Mouse (Mus musculus) cerebral cortex, adult 2 months (tissue): ENCODE data around the gene Snd1.

Experiments
- WGBS: fragments of 180-500 bp; shearing (Covaris S2); methylation state at CpG from one replicate; pipeline ENCODE4 v1.1.7; 2018; 5-methylcytosine and 5-hydroxymethylcytosine counted together

Snd1 gene

DNA sequence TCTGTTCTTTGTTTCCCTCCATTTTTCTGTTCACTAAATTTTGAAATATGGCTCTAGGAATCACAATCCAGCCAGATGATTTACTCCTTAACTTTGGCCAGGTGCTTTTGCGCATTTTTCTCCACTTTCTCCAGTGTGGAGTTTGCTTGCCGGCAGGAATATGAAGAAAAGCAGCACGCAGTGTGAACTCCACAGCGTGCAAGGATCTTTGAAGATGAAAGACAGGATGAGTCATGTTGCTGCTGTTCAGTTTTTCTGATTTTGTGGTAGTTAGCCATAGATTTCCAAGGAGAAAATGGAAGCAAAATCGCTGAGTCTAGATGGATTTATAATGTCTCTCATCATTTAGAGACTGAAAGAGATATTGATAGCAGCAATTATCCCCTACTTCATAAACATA, 165.1 kb downstream of the Snd1 start:
- 56% methylated on average over 5 of the region's 5 CpGs for WGBS

DNA sequence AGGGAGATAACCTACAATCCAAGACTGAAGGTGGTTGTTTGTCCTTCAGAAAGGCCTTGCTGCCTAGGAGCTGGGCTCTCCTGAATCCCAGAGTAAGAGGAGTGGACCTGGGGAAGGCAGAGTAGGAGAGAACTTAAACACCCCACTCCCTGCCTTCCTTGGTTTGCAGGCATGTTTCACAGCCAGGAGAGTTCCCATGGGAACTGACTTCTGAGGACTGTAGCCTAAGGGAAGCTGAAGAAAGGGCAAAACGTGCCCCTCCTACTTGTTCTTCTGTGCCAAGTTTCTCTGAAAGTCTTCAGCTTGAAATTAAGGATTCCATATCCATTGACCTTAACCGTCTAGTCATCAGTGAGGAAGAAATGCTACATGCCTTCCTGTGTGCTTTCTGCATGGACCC, 168.0 kb downstream of the Snd1 start:
- 38% methylated on average over 2 of the region's 2 CpGs for WGBS

DNA sequence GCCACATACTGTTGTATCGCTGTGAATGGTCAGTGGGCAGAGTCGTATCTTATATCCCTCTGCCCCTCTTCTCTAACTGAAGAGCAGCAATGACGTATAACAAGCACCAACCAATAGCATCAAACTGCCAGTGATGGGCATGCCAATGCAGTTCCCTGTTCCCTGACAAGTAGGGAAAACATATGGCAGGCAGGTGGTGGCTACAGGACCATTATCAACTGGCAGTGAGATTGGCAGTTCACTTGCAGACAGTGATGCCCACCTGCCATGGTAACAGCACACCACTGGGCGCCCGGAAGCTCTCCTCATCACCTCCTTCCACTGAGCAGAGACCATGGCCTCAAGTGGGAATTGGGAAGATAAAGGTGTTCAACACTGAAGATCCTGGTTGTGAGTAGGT, 181.6 kb downstream of the Snd1 start:
- WGBS, result 93% methylated on average over 5 of the region's 5 CpGs

DNA sequence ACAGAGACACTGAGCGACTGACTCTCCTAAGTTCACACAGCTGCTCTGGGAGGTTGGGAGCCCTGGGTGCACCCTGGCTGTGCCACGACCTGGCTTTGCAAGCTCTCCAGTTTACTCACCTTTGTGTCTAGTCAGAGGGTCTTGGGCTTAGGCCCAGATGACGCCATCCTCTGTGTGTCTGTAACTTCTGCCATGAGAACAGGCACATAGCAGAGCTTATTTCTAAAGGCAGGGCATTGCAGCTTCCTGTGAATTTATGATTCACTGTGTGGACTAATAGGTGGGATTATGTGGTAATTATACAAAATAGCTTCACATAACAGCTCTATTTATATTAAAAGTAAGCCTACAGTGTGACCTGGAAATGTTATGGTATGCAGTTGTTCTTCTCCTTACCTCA, 188.1 kb downstream of the Snd1 start:
- 80% methylated on average over 3 of the region's 3 CpGs for WGBS

DNA sequence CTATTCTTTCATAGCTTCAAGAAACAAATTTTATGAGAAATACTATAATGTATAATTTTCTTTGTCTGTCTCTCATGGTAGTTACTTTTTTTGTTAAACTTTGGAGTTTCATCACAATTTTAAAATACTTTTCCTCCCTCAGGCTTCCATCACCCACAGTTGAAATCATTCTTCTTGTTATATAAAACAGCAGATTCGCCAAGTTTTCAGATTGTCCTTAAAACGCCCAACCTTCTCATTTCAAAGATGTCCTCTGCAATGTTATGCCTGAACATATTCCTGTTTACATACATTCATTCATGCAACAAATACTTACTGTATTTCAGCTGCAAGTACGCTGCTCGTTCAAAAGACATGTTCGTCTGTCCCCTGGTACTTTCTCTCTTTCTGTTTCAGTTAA, 188.7 kb downstream of the Snd1 start:
- WGBS, result 58% methylated on average over 5 of the region's 5 CpGs

DNA sequence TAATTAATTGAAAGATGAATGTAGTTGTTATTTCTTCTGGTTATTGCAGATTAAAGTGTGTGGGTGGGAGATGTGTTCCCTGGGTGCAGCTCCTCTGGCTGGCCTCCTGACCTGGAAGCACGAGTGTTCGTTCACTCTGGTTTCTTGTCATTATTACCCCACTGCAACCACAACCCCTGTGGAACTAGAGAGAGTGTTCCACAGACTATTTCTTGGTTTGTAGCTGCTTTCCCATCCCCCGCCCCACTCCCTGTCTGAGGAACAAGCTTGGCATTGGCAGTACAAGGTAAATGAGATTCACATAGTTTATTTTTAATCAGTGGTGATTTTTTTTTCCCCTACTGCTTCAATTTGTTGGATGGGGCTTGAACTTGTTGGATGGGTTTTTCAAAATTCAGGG, 189.8 kb downstream of the Snd1 start:
- WGBS, result 86% methylated on average over 3 of the region's 3 CpGs

DNA sequence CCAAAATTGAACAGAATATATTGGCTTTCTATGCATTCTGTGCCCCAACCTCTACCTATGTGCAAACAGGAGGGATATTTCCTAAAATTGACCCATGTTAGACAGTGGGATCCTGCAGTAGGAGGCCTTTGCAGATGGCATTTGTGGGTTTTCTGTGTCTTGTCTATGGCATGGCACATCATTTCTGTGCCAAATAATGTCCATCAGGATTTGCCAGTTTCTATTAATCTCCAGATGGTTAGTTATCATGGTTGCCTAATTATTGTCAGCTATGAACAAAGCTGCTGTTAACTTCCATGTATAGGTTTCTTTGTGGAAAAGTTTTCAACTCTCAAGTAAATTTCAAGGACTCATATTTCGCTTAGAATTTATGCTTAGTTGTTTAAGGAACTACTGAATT, 192.6 kb downstream of the Snd1 start:
- WGBS, result 92% methylated on average over 1 of the region's 1 CpGs

DNA sequence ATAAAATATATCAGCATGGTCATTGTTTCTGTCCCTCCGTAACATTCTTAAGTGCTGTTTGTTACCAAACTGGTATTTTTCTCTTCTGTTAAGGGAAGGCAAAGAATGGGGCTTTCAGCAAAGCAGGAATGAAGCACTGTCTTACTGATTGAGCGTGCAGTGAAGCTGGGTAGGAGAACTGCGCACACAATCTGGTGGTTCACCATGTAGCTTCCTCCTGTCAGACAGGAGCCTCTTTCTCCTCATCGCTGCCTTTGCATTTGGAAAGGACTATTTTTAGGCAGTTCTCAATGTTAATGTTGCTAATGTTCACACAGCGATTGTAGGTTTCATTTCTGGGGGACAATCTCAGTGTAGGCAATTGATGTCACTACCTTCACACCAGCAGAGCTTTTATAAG, 194.3 kb downstream of the Snd1 start:
- 53% methylated on average over 5 of the region's 5 CpGs for WGBS

DNA sequence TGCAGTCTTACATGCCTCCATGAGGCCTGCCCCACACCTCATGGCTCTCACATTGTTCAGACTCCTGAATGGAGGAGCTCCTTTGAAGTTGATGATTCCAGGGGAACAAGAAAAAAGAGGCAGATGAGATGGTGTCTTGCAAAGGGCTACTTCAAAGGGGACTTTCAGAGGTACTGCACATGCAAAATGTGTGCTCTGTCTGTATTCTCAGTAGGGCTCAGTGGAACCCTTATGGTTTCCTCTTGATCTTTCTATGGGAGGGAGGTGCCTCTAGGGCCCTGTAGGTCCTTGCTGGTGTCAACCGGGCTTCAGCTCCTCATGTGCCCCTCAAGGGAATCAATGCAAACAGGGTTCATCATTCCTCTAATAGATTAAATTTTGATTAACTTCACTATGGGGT, 197.4 kb downstream of the Snd1 start:
- 90% methylated on average over 1 of the region's 1 CpGs for WGBS

DNA sequence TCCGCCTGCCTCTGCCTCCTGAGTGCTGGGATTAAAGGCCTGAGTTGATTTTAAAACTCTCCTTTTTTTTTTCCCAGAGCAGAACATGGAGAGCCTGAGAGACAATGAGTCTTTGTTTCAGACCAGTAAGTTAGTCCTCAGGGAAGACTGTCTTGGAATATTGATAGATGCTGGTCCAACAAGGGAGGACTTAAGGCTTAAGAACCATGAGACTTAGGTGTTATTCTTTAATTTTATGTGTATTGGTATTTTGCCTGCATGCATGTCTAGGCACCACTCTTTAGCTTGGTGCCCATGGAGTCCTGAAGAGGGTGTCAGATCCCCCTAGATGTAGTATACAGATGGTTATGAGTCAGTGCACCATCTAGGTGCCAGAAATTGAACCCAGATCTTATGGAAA, 199.7 kb downstream of the Snd1 start:
- 96% methylated on average over 1 of the region's 1 CpGs for WGBS

DNA sequence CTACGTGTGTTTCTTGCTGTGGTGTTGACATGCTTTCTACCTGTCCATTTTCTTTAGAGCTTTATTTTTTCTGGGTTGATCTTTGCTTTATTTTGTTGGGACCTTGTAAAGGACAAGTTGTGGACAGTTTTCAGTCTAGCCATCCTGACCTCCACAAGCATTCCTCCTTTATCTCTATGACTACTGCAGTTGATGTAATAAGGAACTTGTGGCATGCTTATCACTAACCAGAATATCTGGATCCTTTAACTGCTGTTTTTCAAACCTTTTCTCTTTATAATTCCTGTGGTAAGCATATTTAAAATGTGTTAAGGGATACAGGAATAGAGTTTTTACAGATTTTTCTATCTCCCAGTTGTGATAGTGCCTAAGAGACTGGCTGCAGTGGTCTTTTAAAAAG, 204.0 kb downstream of the Snd1 start:
- 79% methylated on average over 1 of the region's 1 CpGs for WGBS

DNA sequence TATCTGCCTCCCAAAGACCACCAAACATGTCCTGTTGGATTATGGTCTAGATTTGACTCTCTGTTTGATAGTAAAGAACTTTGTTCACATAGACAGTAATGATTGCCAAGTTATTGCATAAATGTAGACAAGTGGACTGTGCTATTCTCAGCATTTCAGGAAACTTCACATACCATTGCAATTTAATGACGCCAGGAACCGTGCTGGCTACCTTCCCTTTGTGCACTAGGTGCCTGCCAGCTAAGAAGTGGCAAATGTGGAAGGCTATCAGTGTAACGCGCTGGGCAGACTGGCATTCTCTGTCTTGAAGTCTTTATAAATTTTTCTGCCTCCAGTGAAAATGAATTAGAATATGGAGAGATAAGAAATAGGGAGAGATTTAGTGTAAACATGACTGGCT, 205.6 kb downstream of the Snd1 start:
- WGBS, result 80% methylated on average over 4 of the region's 4 CpGs

DNA sequence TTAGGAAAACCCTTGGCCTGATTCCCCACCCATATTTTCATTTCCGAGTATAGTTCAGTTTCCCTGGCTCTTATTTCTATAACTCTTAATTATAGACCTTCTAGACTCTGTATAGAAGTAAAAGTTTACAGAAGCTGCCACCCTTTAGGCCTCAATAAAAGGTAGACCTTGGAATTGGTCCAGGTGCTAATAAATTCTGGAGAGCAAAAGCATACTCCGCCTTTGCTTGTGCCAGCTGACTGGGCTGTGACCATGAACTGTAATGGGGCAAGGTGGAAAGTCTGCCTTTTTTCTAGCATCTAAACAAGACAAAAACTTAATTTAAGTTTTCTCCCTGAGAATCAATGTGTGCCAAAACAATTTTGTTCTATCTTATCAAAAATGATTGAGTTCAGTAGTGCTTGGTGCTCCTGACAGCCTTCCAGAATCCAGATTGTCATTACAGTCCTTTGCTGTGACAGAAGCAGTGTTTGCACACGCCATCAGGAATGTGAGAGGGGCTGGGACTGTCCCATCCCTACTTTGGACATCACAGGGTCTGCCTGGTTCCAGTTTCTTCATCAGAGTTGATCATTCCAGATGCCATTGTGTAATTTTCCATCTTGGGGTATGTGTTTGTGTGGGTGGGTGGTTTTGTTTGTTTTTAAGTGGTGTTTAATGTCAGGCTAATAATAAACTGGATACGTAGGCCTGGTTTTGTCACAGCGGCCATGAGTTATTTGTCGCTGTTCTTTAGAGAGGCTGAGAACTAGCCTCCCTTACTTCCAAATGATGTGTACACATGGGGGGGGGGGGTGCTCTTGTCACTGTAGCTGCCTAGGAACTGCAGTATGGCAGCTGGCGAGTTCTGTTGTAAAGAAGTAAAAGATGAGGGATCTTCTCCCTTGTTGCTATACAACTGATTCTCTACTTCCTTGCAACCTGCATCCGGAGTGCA, 206.8 kb downstream of the Snd1 start:
- 86% methylated on average over 8 of the region's 8 CpGs for WGBS

DNA sequence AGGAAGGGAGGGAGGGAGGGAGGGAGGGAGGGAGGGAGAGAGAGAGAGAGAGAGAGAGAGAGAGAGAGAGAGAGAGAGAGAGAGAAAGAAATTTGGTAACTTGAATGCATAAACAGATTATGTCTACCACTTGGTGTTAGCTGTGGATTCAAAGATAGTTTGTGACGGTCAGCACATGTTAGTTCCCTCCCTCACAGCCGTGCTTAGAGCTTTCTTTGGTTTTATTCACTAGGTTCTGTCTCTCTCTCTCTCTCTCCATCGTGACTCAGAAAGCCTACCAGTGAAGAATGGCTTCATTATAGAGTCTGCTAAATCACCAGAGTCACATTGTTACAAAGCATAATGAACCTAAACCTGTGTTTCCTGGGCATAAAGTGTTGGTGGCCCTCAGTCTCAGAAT, 210.1 kb downstream of the Snd1 start:
- WGBS, result 43% methylated on average over 3 of the region's 3 CpGs

DNA sequence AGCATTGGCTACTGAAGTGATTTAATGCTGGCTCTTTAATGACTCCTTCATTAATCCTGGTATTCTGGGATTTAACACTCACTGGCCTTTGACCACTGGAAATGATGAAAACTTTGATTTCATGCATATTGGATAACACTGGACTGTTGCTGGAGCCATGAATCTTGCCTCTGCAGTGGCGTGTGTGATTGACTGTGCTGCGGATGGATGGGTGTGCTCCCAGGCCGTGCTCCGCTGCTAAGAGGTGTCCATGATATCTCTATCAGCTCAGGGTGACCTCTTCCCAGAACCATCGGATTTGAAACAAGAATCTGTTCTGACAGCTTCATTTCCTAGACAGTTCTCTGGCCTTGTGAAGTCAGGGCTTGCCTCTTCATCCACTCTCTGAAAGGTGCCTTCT, 210.8 kb downstream of the Snd1 start:
- WGBS, result 93% methylated on average over 5 of the region's 5 CpGs

DNA sequence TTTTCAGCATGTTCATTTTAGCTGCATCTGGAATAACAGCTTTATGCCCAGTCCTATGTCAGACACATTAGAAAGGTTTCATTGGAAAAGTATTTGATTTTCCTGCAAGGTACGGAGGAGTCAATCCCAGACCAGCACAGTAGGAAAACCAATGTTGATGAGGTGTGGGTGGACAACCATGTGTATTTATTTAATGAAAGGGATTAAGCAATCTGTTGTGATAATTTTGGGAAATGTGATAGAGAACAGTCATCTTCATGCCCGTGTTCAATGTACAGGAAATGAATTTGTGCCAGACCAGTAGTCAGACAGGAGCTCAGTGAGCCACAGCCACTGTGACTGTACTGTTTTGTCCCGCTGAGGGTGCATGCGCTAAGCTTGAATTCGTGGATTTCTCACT, 212.8 kb downstream of the Snd1 start:
- 81% methylated on average over 5 of the region's 5 CpGs for WGBS

DNA sequence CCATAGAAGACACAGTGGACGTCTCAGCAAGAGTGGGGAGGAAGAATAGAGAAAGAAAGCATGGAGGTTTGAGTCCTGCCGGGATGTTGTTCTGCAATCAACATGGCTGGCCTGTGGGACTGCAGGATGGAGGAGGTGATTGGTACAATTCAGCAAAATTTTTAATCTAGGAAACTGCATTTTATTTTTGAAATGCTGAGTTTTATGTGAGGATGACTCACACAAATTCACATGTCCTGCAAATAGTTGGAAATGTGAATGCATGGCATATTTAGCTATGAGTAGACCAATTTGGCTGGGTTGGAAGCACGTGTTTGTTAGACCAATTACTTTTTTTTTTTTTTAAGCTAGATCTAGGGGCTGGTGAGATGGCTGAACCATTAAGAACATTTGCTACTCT, 222.3 kb downstream of the Snd1 start:
- 56% methylated on average over 3 of the region's 3 CpGs for WGBS

DNA sequence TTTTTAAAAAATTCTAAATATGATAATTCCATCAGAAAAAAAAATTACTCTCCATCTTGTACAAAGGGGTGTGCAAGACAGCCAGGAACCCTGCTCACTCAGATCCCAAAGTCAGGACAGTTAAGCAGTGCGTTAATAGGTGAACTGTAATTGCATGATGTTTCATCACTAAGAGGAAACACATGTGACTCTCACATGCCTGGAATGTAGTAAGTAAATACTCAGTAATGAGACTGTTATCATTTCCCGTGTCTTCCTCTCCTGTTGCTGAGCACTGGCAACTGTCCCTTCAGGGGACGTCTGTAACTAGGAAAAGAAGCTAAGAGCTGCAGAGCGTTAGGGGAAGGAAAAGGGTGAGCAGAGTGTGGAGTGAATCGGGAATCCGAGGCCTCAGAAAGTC, 229.7 kb downstream of the Snd1 start:
- 33% methylated on average over 6 of the region's 6 CpGs for WGBS

DNA sequence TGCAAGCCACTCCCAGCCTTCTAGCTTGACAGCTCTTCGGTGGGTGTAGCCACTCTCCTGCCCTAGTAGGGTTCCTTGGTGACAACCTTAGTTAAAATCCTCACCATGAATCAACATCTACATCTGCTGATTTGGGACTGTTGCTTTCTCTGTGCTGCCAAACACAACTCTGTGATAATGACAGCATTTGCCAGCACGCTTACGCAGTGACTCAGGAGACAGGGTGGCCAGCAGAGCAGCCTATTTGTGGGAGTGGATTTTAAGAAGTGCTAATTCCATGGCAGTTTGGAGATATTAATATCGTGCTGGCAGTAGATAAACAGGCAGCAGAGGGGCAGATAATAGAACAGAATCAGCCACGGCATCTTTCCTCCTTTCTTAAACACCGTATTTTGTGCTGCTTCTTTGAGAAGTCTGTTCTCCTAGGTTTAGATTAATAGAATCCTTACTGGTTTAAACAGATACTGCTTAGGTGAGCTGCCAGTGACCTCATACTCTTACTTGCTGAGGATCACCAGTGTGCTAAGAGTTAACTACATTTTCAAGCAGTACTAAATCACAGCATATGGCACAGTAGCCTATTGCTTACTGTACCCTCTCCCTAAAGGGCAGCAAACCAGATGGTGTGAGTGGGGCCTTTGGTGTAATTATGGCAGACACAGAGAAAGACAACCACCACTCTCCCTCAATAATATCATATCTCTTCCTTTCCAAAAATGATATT, 230.6 kb downstream of the Snd1 start:
- 26% methylated on average over 6 of the region's 6 CpGs for WGBS

DNA sequence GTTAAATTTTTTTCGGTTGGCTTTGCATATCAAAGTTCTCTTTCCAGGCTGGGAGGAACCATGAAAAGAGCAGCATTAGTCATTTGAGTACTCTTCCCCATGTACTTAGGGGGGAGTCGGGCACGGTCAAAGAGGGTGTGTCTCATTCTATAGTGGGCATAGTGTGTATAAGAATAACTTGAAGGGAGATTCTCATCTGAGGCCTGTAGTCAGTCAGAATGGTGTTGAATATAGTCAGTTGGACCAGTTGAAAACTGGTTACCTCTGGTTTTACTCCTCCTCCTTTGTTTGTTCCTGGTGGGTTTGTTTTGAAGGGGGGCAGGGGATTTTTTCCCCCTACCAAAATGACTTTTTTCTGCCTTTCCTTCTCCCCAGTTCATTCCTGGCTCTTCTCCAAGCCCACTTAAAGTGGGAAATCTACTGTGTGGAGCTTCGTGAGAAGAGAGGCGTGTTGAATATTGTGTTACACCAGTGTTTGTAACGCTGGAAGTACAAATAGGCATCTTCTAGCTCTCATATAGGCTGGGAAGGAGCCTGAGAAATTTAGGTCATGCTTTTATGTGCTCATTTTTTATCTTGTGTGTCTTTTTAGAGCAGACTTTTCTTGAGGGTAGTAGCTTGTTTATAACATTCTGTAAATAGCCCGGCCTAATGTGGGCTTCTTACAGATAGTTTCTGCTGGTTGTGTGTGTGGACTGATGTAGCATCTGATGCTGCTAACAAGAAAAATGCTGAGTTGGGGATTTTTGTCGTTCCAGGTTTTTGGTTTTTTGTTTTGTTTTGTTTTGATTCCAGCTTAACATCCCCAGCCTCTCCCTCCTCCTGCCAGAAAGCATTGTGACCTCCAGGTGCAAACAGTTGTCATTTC, 231.4 kb downstream of the Snd1 start:
- WGBS, result 43% methylated on average over 8 of the region's 8 CpGs

DNA sequence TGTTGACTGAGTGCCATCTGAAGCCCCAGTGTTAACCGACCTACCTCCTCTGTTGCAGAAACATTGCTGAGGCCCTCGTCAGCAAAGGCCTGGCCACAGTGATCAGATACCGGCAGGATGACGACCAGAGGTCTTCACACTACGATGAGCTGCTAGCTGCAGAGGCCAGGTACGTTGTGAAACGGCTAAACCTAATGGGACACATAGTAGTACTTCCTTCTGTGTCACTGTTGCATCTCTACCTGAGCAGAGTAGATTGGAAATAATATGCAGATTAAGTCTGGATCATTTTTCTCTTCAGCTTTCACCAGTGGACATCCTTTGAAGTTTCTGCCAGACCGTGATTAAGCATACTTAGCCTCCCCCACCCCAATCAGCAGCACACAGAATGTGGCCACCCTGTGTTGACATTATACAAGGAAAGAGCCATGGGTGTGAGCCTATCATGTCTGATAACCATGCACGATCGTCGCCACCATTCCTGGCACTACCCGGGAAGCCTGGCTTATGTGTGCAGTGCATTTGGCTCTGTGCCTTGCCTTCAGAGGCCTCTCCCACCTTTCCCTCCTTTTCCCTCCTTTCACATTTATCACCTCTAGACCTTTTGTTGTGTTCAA, 232.1 kb downstream of the Snd1 start:
- WGBS, result 68% methylated on average over 12 of the region's 12 CpGs

DNA sequence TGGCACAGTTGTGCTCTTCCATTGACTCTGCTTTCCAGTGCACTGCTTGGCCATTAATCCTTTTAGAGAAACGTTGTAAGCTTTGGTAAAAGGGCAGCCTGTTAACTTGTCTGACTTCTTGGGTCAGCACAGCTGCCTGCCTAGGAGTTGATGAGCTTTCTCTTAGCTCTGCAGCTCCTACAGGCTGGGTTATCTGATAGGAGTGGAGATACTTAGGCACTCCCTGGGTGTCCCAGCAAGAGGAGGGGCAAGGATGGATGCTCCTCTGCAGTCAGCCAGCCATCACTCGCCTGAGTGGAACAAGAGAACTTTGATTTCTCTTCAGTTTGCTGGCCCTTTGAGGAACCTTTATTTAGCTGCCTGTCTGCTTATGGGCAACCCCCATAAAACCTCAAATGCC, 235.1 kb downstream of the Snd1 start:
- 70% methylated on average over 2 of the region's 2 CpGs for WGBS
